Mouse (Mus musculus) spleen, adult 2 months (tissue): ENCODE results near the gene Tex14.

Source experiments
- CTCF ChIP-seq: fragments of 200-500 bp; IDR thresholded peaks from 2 replicates; pipeline ENCODE4 v1.5.1; 2011; ENCODE audit warnings: mild to moderate bottlenecking, inconsistent platforms; ENCODE audit not compliant: insufficient read depth, insufficient read length, insufficient replicate concordance; ENCODE audit errors: extremely low read depth
- POLR2A ChIP-seq: fragments of 200-500 bp; IDR thresholded peaks from 2 replicates; pipeline ENCODE4 v1.6.1; 2011; ENCODE audit warnings: low read depth, low read length, inconsistent platforms

DNA sequence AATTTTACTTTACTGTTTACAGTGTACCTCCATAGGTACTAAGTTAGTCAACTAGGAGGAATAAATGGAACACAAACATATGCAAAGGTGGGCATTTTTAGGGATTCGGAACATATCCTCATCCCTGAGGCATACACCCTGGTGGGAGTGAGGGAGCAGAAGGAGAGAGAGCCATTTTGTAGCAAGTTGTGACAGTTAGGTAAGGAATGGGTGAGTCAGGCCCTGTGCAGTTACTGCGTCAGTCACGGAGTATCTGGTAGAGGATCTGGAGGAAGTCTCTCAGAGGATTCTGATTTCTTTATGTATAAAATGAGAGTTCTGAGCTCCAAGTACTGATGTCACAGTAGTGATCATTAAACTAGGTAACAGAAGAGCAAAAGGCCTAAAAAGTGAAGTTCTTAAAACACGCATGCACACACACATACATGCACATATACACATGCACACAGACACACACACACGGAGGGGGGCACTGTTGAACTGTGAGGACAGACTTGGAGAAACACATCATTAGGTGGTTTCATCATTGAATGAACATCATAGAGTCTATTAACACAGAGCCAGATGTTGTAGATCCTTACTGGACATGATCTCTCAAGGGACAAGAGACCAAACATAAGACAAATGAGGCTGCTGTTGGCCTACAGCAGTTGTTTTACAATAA lies 182.5 kb downstream of the Tex14 start:
- TF ChIP-seq CTCF (no peak), POLR2A (no peak)
